Mouse (Mus musculus) heart, embryonic 14.5 days (tissue): ENCODE data around the gene Psmd3. TPM values are rescaled to one million over a fixed set of nuclear protein-coding genes. Genes with fewer than 3 reads are reported as not detected.
A peak's percentile ranks its signal among the peaks of the same experiment; 100 is the strongest.
"Not testable (repeated sequence)": the region's sequence is repeated elsewhere in the genome, so short reads cannot be mapped to it uniquely, and the experiment has no call there.

Experiments used
- ATAC-seq: fragments of 200-750 bp; cut with Nextera tagmentation; 2 replicates; pipeline ENCODE4 v1.8.0; 2017; ENCODE audit warnings: low read depth, moderate TSS enrichment; ENCODE audit not compliant: insufficient number of reproducible peaks, insufficient read depth, low FRiP score
- H3K27ac ChIP-seq, 2 experiments: fragments of 200-500 bp in 1 of 2; fragments of 300-500 bp in 1 of 2; sonication (generic) in 1 of 2; replicated peaks in 1 of 2; 2 replicates each; pipeline ENCODE4 v1.5.1; 2012 to 2014; ENCODE audit warnings: low read depth in 2 of 2, low read length in 2 of 2, control low read depth in 1 of 2, mild to moderate bottlenecking in 1 of 2, mixed read lengths in 1 of 2; ENCODE audit not compliant: control insufficient read depth in 1 of 2, insufficient read depth in 1 of 2
- H3K27me3 ChIP-seq: fragments of 300-500 bp; sonication (generic); 2 replicates; pipeline ENCODE4 v1.6.1; 2014; ENCODE audit warnings: mild to moderate bottlenecking, low read length, control low read depth; ENCODE audit not compliant: control insufficient read depth, insufficient read depth
- H3K36me3 ChIP-seq: fragments of 300-500 bp; sonication (generic); 2 replicates; pipeline ENCODE4 v1.6.1; 2014; ENCODE audit warnings: mild to moderate bottlenecking, control low read depth, low read length, mixed read lengths; ENCODE audit not compliant: control insufficient read depth, insufficient read depth
- H3K4me1 ChIP-seq, 2 experiments: fragments of 200-500 bp in 1 of 2; fragments of 300-500 bp in 1 of 2; sonication (generic) in 1 of 2; 2 replicates each; pipeline ENCODE4 v1.6.1; 2012 to 2014; ENCODE audit warnings: low read length in 2 of 2, control low read depth in 1 of 2, mixed read lengths in 1 of 2; ENCODE audit not compliant: control insufficient read depth in 2 of 2, insufficient read depth in 2 of 2
- H3K4me2 ChIP-seq: fragments of 300-500 bp; sonication (generic); 2 replicates; pipeline ENCODE4 v1.6.1; 2014; ENCODE audit warnings: mild to moderate bottlenecking, low read length
- H3K4me3 ChIP-seq, 2 experiments: fragments of 200-500 bp in 1 of 2; fragments of 300-500 bp in 1 of 2; sonication (generic) in 1 of 2; 2 replicates each; pipeline ENCODE4 v1.5.1; 2012 to 2014; ENCODE audit warnings: low read length in 2 of 2, mild to moderate bottlenecking in 2 of 2, control low read depth in 1 of 2, low read depth in 1 of 2, moderate library complexity in 1 of 2; ENCODE audit not compliant: control insufficient read depth in 1 of 2, insufficient read depth in 1 of 2
- H3K9ac ChIP-seq: fragments of 300-500 bp; sonication (generic); 2 replicates; pipeline ENCODE4 v1.6.1; 2014; ENCODE audit warnings: mild to moderate bottlenecking, low read length
- H3K9me3 ChIP-seq: fragments of 300-500 bp; sonication (generic); 2 replicates; pipeline ENCODE4 v1.6.1; 2016; ENCODE audit warnings: low read length, control low read depth; ENCODE audit not compliant: control insufficient read depth
- WGBS: fragments of 180-500 bp; shearing (Covaris S2); extraction: QIAGEN DNeasy Blood & Tissue Kit; methylation state at CpG from one replicate; pipeline ENCODE4 v1.1.7; 2014; 5-methylcytosine and 5-hydroxymethylcytosine counted together
- polyA plus RNA-seq: library from polyadenylated mRNA; unstranded; fragments of >200 nt; fragmentation: Nextera tagmentation; extraction: Ambion mirVana; gene quantifications from 2 replicates; pipeline ENCODE4 v1.2.1, GENCODE M21; 2014

Gene Psmd3
- polyA plus RNA-seq, 1 experiment from 2014 or later: 120 TPM

- not testable (repeated sequence) for H3K9ac ChIP-seq, ATAC-seq, H3K27me3 ChIP-seq, H3K4me1 ChIP-seq, H3K9me3 ChIP-seq, H3K27ac ChIP-seq, H3K4me3 ChIP-seq, H3K36me3 ChIP-seq, H3K4me2 ChIP-seq
- 10% methylated on average over 7 of the region's 7 CpGs for WGBS
Measured at GRCm38 (mm10) chr11:98655076-98655475, 27.3 kb upstream of the Psmd3 start.

DNA sequence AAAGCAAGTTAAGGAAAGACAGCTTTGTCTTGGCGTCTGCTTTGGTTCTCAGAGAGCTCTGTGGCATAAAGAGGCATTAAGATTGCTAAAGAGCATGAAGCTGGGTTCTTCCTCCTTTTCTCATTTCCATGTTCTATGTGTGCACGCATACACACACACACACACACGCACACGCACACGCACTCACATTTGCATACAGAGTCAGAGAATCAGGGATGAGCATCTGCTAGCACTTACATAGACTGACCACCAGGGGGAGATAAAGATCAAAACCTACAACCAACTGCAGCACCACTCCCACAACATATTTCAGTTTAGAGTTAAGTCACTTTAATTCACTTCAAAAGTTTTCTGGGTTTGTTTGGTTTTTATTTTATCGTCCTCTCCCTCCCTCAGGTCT is 21.8 kb upstream of the Psmd3 start:
- no peak overlapping the region for H3K4me2 ChIP-seq
- no peaks in the 10 kb centered on the region for H3K36me3 ChIP-seq
- H3K9me3 ChIP-seq: no peaks in the 10 kb centered on the region
- no peak overlapping the region for H3K4me3 ChIP-seq
- no peak overlapping the region for H3K9ac ChIP-seq
- 18% methylated on average over 6 of the region's 6 CpGs for WGBS
- no peak for ATAC-seq
- H3K27me3 ChIP-seq: no peaks in the 10 kb centered on the region
- H3K27ac ChIP-seq: no peak overlapping the region
- no peaks in the 10 kb centered on the region for H3K4me1 ChIP-seq

DNA sequence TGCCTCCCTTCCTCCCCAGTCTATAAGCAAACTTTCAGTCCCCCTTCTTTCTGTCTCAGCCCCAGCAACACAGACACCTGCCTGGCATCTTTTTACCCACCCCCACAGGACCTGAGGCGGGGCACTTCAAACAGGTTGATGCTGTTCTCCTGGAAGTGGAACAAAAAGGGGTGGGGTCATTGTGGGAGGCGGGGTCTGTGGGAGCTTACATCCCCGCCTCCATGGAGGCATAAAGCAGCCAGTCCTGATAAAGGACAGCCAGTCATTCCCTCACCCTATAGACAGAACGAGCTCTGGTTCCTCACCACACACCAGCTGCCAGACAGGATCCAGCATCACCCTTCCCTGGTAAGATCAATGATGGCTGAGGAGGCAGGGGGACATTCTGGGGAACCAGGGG is 18.3 kb upstream of the Psmd3 start, which contains the start of gene Gsdma:
Gsdma (plus strand) TSS at position 261 of the 400 bp plus-strand sequence.
- Histone ChIP-seq H3K27me3 (peaks cover 28% of the 10 kb centered on the region), H3K9ac (no peak within 1 kb of the TSS), H3K36me3 (no peaks in the 10 kb centered on the region), H3K4me3 (no peak within 1 kb of the TSS), H3K9me3 (no peaks in the 10 kb centered on the region), H3K4me1 (no peaks in the 10 kb centered on the region), H3K27ac (no peak within 1 kb of the TSS), H3K4me2 (no peak within 1 kb of the TSS)
- 20% methylated on average over 4 of the region's 4 CpGs for WGBS
- no peak for ATAC-seq

- Histone ChIP-seq H3K36me3 (no peaks in the 10 kb centered on the region), H3K4me3 (no peak overlapping the region), H3K27me3 (peaks cover 43% of the 10 kb centered on the region), H3K9me3 (no peaks in the 10 kb centered on the region), H3K4me2 (no peak overlapping the region), H3K4me1 (no peaks in the 10 kb centered on the region), H3K27ac (no peak overlapping the region), H3K9ac (no peak overlapping the region)
- ATAC-seq: no peak
- WGBS: 57% methylated on average over 2 of the region's 2 CpGs
Measured at GRCm38 (mm10) chr11:98668984-98669383, 13.4 kb upstream of the Psmd3 start.

- Histone ChIP-seq H3K9me3 (no peaks in the 10 kb centered on the region), H3K9ac (no peak overlapping the region), H3K4me2 (no peak overlapping the region), H3K4me1 (no peaks in the 10 kb centered on the region), H3K27me3 (peaks cover 42% of the 10 kb centered on the region), H3K4me3 (no peak overlapping the region), H3K36me3 (no peaks in the 10 kb centered on the region), H3K27ac (no peak overlapping the region)
- 49% methylated on average over 3 of the region's 3 CpGs for WGBS
- no peak for ATAC-seq
Measured at GRCm38 (mm10) chr11:98671284-98671815, 11.0 kb upstream of the Psmd3 start.

- Histone ChIP-seq H3K4me2 (no peak overlapping the region), H3K27ac (no peak overlapping the region), H3K4me1 (no peaks in the 10 kb centered on the region), H3K4me3 (no peak overlapping the region), H3K36me3 (no peaks in the 10 kb centered on the region), H3K9me3 (no peaks in the 10 kb centered on the region), H3K27me3 (peaks cover 37% of the 10 kb centered on the region), H3K9ac (no peak overlapping the region)
- 45% methylated on average over 5 of the region's 5 CpGs for WGBS
- ATAC-seq: no peak
Measured at GRCm38 (mm10) chr11:98671857-98672256, 10.5 kb upstream of the Psmd3 start.

DNA sequence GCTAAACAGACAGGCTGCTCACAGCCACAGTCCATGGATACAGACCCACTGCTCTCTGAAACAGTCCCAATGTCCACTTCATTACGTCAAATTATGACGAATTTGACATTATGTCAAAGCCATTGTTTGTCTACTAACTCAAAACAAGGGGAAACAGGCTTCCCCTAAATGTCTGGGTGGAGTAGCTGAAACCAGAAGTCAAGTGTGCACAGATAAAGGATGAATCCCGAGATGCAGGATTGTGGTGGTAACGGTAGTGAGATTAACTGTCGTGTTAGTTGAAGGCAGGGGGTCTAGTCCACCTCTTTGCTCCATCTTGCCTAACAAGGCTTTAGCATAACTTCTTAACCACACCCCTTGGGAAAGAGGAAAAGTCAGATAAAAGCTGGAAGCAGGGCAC is 9.9 kb upstream of the Psmd3 start:
- ATAC-seq: no peak
- WGBS: 65% methylated on average over 5 of the region's 5 CpGs
- H3K4me2 ChIP-seq: no peak overlapping the region
- H3K4me1 ChIP-seq: no peaks in the 10 kb centered on the region
- no peak overlapping the region for H3K4me3 ChIP-seq
- peaks cover 31% of the 10 kb centered on the region for H3K27me3 ChIP-seq
- H3K9me3 ChIP-seq: no peaks in the 10 kb centered on the region
- no peak overlapping the region for H3K9ac ChIP-seq
- H3K36me3 ChIP-seq: no peaks in the 10 kb centered on the region
- H3K27ac ChIP-seq: no peak overlapping the region

DNA sequence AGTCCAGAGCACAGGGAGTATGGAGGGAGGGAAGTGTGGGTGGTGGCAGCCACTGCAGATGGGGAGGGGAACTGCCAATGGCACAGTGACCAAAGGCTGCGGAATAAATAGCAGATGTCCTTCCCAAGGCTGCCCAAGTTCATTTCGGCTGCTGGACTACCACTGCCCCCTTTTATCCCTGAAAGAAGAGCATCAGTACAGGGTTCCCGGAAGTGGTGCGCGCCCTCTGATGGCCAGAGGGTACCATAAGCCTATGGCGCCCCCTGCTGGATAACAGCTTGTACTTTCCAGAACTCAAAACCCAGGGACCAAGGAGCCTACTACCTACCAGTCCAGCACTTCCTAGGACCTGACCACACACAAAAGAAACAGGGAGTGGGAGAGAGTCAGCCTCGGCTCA is 9.2 kb upstream of the Psmd3 start:
- H3K4me1 ChIP-seq, H3K9ac ChIP-seq, H3K4me2 ChIP-seq, H3K27ac ChIP-seq, H3K9me3 ChIP-seq, H3K4me3 ChIP-seq, H3K36me3 ChIP-seq: not testable (repeated sequence)
- 3% methylated on average over 6 of the region's 7 CpGs for WGBS
- peaks cover 24% of the 10 kb centered on the region for H3K27me3 ChIP-seq
- peak; percentile 54; the same call in 1 of the 2 replicates for ATAC-seq
